Mouse (Mus musculus): ENCODE measurements around the gene Myh7b. TPM values are rescaled to one million over a fixed set of nuclear protein-coding genes. Genes with fewer than 3 reads are reported as not detected.

Gene Myh7b
- polyA plus RNA-seq, 1 experiment from 2014 or later: 2.7 TPM

DNA sequence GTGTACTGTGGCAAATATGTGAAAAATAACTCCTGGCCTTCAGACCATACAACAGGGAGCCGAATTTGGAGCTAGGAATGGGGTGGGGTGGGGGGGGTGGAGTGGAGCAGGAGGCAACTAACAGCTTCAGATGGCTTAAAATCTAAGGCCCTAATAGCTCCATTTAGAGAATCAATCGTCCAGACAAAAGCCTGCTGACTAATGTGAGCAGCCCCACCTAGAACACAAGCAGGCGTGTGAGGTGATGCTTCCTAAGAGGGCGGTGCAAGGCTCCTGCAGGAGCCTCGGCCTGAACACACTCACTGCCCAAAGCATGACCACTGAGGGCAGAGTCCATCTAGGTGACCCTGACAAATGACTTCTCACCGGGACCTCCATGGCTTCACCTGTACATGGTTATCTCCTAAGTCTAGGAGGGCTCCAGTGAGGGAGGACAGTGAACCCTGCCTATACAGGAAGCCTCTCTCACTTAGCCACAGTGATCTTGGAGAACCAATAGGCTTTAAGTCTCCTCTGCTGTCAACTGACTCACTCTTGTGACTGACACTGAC, 53.0 kb downstream of the Myh7b start:
- no peak for TF ChIP-seq CTCF (IDR thresholded peaks at IDR 0.05; ENCODE audit: low read depth)
- H3K27me3 ChIP-seq (replicated peaks; ENCODE audit: control insufficient read depth, insufficient read depth, low read length): no peaks in the 10 kb centered on the region
- no peaks in the 10 kb centered on the region for H3K4me1 ChIP-seq (replicated peaks; ENCODE audit: control insufficient read depth, insufficient read depth, low read length)
- H3K4me2 ChIP-seq (replicated peaks; ENCODE audit: low read depth): no peak overlapping the region
- ATAC-seq: 0 out of 2 replicates have a peak, but pooled peaks have one; percentile 22
- H3K9me3 ChIP-seq (ENCODE audit: control insufficient read depth): no peaks in the 10 kb centered on the region
- no peak overlapping the region for H3K4me3 ChIP-seq (ENCODE audit: low read depth, low read length)
- no peak overlapping the region for H3K9ac ChIP-seq (ENCODE audit: low read depth, low read length)
- H3K27ac ChIP-seq (ENCODE audit: low read depth, low read length): no peak overlapping the region
- H3K36me3 ChIP-seq (ENCODE audit: control insufficient read depth, insufficient read depth): peaks cover 76% of the 10 kb centered on the region
- 72% methylated on average over 6 of the region's 6 CpGs for WGBS

DNA sequence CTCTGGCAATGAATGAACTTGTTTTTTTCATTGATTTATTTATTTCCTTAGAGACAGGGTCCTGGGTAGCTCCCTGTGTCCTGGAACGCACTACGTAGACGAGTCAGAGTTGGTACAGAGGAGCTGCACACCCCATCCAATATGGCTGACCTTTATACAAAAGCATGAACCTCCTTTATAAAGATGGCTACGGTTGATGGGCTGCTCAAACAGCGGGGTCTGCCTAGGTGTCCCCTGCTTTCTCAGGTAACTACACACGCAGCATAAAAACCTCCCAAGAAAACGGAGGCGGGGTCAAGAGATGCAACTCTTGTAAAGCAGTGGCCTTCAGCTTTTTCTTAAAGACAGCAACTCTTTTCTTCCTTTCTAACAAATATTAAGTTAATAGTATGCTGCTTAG, 56.9 kb downstream of the Myh7b start:
- Histone ChIP-seq H3K36me3 (ENCODE audit: control insufficient read depth, insufficient read depth) (peaks cover 68% of the 10 kb centered on the region), H3K9ac (ENCODE audit: low read depth, low read length) (no peak overlapping the region), H3K4me1 (replicated peaks; ENCODE audit: control insufficient read depth, insufficient read depth, low read length) (no peaks in the 10 kb centered on the region), H3K27me3 (replicated peaks; ENCODE audit: control insufficient read depth, insufficient read depth, low read length) (no peaks in the 10 kb centered on the region), H3K4me3 (ENCODE audit: low read depth, low read length) (no peak overlapping the region), H3K27ac (ENCODE audit: low read depth, low read length) (no peak overlapping the region), H3K4me2 (replicated peaks; ENCODE audit: low read depth) (no peak overlapping the region), H3K9me3 (ENCODE audit: control insufficient read depth) (no peaks in the 10 kb centered on the region)
- TF ChIP-seq CTCF (IDR thresholded peaks at IDR 0.05; ENCODE audit: low read depth): no peak
- 97% methylated on average over 8 of the region's 8 CpGs for WGBS
- no peak for ATAC-seq

DNA sequence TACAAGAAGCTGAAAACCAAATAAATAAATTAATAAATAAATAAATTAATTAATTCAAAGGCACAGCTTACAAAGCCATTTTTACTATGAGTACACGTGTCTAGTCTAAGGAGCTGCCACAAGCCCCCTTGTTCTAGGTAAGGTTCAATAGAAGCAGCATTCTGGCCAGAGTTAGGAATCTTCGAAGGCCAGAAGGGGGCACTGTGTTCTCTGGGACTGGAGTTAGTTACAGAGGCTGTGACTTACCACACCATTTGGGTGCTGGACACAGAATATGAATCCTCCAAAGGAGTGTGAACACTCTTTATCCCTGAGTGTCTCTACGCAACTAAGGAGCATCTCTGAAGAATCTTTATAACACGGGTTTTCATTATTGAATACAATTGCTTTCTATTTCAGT, 57.4 kb downstream of the Myh7b start:
- WGBS: 87% methylated on average over 4 of the region's 4 CpGs
- H3K36me3 ChIP-seq (ENCODE audit: control insufficient read depth, insufficient read depth): peaks cover 65% of the 10 kb centered on the region

DNA sequence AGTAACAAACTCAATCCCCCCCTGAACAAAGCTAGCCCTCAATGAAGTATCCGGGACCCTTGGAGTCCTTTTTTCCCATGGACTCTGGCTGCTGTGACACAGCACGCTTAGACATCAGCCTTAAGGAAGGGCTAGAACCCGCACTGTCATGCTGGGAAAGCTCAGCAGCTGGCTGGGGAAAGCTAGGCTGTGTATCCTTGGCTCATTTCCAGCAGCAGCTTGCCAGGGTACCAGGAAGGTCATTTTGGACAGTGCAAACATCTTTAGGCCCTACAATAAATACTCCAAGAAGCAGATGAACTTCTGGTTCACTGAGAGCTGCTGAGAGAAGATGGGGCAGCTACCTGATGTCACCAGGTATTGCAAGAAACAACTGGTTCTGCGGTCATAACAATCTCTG, 60.2 kb downstream of the Myh7b start:
- TF ChIP-seq CTCF (IDR thresholded peaks at IDR 0.05; ENCODE audit: low read depth): no peak
- no peak for ATAC-seq
- H3K9ac ChIP-seq (ENCODE audit: low read depth, low read length): no peak overlapping the region
- H3K36me3 ChIP-seq (ENCODE audit: control insufficient read depth, insufficient read depth): peaks cover 40% of the 10 kb centered on the region
- no peaks in the 10 kb centered on the region for H3K4me1 ChIP-seq (replicated peaks; ENCODE audit: control insufficient read depth, insufficient read depth, low read length)
- H3K27ac ChIP-seq (ENCODE audit: low read depth, low read length): no peak overlapping the region
- whole genome bisulfite sequencing: 70% methylated on average over 4 of the region's 4 CpGs
- no peak overlapping the region for H3K4me2 ChIP-seq (replicated peaks; ENCODE audit: low read depth)
- no peaks in the 10 kb centered on the region for H3K27me3 ChIP-seq (replicated peaks; ENCODE audit: control insufficient read depth, insufficient read depth, low read length)
- H3K9me3 ChIP-seq (ENCODE audit: control insufficient read depth): no peaks in the 10 kb centered on the region
- no peak overlapping the region for H3K4me3 ChIP-seq (ENCODE audit: low read depth, low read length)

More for the DNA sequence above, 57.4 kb downstream of the Myh7b start:
- Histone ChIP-seq H3K4me1 (replicated peaks; ENCODE audit: control insufficient read depth, insufficient read depth, low read length) (no peaks in the 10 kb centered on the region), H3K9ac (ENCODE audit: low read depth, low read length) (no peak overlapping the region), H3K4me3 (ENCODE audit: low read depth, low read length) (no peak overlapping the region), H3K4me2 (replicated peaks; ENCODE audit: low read depth) (no peak overlapping the region), H3K9me3 (ENCODE audit: control insufficient read depth) (no peaks in the 10 kb centered on the region), H3K27ac (ENCODE audit: low read depth, low read length) (no peak overlapping the region), H3K27me3 (replicated peaks; ENCODE audit: control insufficient read depth, insufficient read depth, low read length) (no peaks in the 10 kb centered on the region)
- peak; percentile 69 for TF ChIP-seq CTCF (IDR thresholded peaks at IDR 0.05; ENCODE audit: low read depth)
- ATAC-seq: no peak

DNA sequence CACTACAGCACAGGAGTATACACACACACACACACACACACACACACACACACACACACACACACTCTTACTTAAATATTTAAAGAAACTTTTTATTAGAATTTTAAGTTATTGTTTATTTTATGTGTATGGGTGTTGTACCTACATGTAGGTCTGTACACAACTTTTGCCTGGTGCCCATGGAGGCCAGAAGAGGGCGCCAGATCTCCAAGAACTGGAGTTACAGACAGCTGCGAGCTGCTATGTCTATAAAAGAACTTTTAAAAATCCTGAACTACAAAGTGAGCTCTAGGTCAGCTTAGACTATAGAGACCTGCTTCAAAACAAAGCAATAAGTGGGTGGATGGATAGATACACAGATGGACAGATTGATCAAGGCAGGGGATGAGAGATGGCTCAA, 62.5 kb downstream of the Myh7b start:
- WGBS: 24% methylated on average over 2 of the region's 2 CpGs
- no peak overlapping the region for H3K4me3 ChIP-seq (ENCODE audit: low read depth, low read length)
- ATAC-seq: no peak
- peaks cover 27% of the 10 kb centered on the region for H3K36me3 ChIP-seq (ENCODE audit: control insufficient read depth, insufficient read depth)
- H3K27ac ChIP-seq (ENCODE audit: low read depth, low read length): no peak overlapping the region
- no peaks in the 10 kb centered on the region for H3K9me3 ChIP-seq (ENCODE audit: control insufficient read depth)
- H3K27me3 ChIP-seq (replicated peaks; ENCODE audit: control insufficient read depth, insufficient read depth, low read length): no peaks in the 10 kb centered on the region
- no peak overlapping the region for H3K9ac ChIP-seq (ENCODE audit: low read depth, low read length)
- H3K4me2 ChIP-seq (replicated peaks; ENCODE audit: low read depth): no peak overlapping the region
- H3K4me1 ChIP-seq (replicated peaks; ENCODE audit: control insufficient read depth, insufficient read depth, low read length): no peaks in the 10 kb centered on the region
- peak; percentile 75 for TF ChIP-seq CTCF (IDR thresholded peaks at IDR 0.05; ENCODE audit: low read depth)

DNA sequence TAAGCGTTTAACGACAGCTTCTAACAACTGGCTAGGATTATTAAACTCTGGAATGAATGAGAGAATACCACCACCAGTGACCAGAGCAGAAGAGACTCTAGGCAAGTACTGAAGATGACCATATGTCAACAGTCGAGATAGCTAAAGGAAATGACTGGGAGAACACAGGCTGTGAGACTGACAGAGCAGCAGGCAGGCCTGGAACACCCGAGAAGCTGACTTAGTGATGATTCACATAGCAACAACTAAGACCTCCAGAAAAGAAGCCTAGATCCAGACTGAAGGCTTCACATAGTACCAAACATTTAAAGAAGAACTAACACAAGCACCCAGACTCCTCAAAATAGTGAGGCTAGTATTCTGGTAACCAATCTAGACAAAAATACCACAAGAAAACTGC, 64.1 kb downstream of the Myh7b start:
- H3K4me3 ChIP-seq (ENCODE audit: low read depth, low read length): no peak overlapping the region
- H3K4me1 ChIP-seq (replicated peaks; ENCODE audit: control insufficient read depth, insufficient read depth, low read length): no peaks in the 10 kb centered on the region
- H3K9me3 ChIP-seq (ENCODE audit: control insufficient read depth): no peaks in the 10 kb centered on the region
- ATAC-seq: no peak
- H3K36me3 ChIP-seq (ENCODE audit: control insufficient read depth, insufficient read depth): peaks cover 26% of the 10 kb centered on the region
- H3K27me3 ChIP-seq (replicated peaks; ENCODE audit: control insufficient read depth, insufficient read depth, low read length): no peaks in the 10 kb centered on the region
- no peak overlapping the region for H3K4me2 ChIP-seq (replicated peaks; ENCODE audit: low read depth)
- H3K27ac ChIP-seq (ENCODE audit: low read depth, low read length): no peak overlapping the region
- WGBS: 38% methylated on average over 4 of the region's 4 CpGs
- no peak for TF ChIP-seq CTCF (IDR thresholded peaks at IDR 0.05; ENCODE audit: low read depth)
- H3K9ac ChIP-seq (ENCODE audit: low read depth, low read length): no peak overlapping the region

Data from intestine, postnatal 0 days (tissue).